Mouse (Mus musculus): ENCODE results near the gene Rara. TPM values are rescaled to one million over a fixed set of nuclear protein-coding genes. Genes with fewer than 3 reads are reported as not detected.
"Not testable (repeated sequence)": the region's sequence is repeated elsewhere in the genome, so short reads cannot be mapped to it uniquely, and the experiment has no call there.

The Rara gene
- polyA plus RNA-seq, 1 experiment = 6.4 TPM

DNA sequence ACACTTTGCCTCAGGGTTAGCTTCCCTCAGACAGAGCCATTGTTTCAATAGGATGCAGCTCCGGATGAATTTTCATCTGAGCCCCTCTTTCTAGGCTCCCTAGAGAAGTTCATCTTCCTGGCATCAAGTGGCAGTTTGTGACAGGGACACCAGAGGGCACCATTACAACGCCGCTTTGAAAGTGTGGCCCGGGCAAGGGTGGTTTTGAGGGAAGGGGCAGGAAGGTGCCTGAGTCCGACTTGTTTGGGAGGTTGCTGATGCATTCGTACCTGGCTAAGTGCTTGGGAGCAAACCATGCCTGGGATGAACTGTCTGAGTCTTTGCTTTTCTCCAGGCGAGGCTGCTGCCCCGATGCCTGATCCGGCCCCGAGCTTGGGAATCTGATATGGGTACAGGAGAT is 5.3 kb upstream of the Rara start:
- DNase-seq (ENCODE audit: extremely low spot score in 1 of 2, low spot score in 1 of 2) = peak in 1 of 2 experiments; percentile 73

DNA sequence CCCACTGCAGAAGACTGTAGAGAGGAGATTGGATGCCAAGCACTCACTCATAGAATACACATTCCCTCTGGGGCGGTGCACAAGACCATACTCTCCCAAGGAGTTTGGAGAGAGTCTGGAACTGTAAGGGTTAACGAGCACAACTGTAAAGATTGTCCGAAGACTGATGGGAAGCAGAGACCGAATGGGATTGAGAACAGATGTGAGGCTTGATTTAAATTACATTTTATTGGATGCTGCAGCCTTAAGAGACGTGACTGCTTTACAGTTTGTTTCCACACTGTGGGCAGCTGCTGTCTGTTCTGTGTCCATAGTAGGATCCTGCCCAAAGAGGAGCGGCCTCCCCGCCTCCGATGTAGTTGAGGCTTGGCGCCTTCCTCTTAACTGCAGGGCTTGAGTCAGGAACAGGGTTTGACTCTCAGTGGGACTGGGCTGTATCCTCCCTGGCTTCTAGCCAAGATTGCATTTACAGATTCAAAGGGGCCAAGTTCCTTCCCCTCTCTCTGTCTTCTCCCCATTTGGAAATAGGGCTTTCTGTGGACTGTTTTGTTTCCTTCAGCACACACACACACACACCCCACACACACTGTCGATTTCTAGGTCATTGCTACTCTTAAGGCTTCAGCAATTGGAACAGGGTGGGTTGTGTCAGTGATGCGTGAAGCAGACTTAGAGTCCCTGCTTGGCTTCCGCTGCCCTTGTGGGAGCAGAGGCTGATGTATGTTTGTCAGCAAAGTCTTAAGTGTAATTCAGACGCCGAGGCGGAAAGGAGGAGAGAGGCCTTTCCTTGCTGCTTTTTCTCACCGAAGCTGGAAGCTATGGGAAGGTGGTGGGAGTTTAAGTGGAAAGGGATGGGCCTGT is 4.5 kb upstream of the Rara start:
- not testable (repeated sequence) for DNase-seq (ENCODE audit: extremely low spot score in 1 of 2, low spot score in 1 of 2)

DNA sequence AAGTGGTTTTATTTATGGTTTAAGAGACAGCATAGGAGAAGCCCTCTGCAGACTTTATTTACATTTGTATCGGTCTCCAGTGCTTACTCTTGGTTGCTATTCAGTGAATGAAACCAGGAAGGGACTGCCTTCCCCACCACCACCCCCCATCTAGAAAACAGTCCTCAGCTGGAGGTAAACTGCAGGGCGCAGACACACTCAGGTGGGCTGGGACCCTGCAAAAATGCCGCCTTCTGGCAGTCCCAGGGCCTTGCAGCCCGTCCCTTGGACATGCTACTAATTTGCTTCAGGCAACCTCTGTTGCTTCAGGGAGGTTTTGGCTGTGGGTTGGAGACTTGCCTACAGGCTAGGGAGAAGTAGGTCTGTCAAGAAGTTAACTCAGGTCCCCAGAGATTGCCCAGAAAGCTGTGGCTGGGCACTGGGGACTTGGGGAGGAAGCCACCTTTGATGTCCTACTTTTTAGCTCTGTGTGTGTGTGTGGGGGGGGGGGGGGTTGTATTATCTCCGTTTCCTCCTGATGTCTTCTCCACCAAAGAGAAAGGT is 2.9 kb upstream of the Rara start:
- DNase-seq (ENCODE audit: extremely low spot score in 1 of 2, low spot score in 1 of 2) = no peak

DNA sequence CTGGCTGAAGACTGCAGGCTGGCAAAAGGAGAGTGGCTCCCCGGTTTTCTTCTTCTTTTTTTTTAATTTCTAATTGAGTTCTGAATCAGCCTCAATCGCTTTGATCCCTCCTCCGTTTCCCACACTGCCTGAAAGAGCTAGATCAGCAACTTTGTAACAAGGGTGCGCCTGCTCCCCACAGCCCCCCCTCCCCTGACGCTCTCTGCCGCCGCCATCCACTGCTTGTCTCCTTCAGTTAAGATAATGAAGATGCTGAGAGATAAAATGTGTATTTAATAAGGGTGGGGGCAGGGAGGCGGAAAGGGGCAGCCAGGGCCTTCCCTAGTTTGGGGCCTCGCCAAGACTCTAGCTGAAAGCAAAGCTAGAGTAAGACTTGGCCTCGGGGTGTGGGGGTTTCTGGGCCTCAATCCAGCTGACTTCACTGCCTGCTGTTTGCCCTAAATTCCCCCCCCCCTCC is 2.3 kb upstream of the Rara start:
- no peak for DNase-seq (ENCODE audit: extremely low spot score in 1 of 2, low spot score in 1 of 2)

DNA sequence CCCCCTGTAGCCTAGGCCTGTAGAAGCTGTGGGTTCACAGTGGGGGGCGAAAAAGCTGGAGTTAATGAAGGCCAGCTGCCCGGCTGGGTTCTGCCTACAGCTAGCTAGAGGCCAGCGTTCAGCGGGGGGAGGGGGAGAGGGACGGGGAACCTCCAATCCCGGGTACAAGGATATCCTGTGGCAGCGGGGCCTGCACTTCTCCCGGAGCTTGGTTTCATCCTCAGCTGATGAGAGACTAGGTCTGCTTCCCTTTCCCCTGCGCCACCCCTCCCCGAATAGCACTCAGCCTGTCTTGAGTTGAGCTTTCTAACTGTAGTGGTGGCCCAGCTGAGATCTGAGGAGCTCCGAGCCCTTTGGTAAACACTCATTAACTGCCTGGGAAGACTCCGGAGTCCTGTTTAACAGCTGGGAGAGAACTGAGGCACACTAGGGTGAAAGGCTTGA is 1.7 kb upstream of the Rara start:
- DNase-seq (ENCODE audit: extremely low spot score in 1 of 2, low spot score in 1 of 2) = no peak

DNA sequence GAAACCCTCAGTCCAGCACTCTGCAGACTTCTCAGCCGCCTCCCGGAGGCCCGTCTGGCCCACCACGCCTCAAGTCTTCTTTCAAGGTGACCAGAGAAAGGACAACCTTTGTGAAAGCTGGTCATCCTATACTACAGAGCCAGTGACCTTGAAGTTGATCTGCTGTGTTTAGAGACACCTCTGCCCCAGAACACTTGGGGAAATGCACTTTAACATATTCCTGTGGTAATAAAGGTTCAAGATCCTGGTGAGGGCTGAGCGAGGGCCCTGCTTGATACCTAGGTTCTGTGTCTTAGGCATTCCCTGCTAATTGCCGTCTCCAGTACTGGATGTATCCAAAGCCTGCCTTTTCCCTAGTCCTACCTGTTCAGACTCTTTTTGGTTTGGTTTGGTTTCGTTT is 1.1 kb upstream of the Rara start:
- DNase-seq (ENCODE audit: extremely low spot score in 1 of 2, low spot score in 1 of 2) = no peak

DNA sequence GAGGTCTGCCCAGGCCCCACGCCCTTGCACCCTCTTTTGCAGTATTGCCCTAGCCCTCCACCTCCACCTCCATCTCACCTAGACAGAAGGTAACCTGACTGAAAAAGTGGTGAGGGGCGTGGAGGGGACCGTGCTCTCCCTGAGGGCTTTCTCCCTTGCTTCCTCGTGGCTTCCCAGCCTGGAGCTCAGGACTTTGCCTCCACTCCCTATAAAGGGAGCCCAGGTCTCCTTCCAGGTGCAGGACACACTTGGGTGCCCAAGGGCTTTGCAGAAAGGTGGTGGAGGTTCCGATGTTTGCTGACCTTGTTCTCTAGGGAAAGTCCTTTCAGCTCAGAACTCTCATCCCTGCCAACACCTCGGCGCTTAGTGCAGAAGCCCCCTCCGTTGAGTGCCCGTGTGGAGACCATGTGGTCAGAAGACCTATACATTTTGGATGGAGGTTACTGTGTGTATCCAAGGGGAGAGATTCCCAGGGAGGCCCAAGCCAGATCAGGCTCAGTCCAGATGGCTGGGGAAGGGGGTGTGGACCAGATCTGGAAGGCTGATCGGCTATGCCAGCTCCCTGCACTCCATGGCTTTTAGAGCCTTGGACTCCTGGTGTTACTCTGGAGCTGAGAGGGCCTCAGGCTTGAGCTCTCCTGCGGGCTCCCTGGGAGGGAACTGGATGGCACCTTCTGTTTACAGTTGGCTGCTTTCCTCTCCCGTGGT is 722 bp downstream of the Rara start:
- no peak for DNase-seq (ENCODE audit: extremely low spot score in 1 of 2, low spot score in 1 of 2)

DNA sequence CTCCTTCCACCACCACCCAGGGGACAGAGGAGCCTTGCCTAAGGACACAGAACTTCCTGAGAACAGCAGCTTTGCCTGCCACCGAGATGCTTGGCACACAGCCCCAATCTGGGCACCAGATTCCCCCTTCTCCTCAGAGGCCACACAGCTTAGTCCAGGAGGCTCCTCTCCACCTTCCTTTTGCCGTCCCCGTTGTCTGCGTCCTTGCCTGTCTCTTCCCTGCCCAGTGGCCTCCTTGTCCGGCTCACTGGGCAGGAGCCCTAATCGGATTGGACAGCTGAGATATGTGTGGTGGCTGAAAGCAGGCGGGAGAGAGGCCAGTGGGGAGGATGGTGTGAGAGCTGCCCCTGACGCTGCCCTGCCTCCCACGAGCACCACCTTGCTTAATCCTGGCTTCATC is 1.9 kb downstream of the Rara start:
- no peak for DNase-seq (ENCODE audit: extremely low spot score in 1 of 2, low spot score in 1 of 2)

DNA sequence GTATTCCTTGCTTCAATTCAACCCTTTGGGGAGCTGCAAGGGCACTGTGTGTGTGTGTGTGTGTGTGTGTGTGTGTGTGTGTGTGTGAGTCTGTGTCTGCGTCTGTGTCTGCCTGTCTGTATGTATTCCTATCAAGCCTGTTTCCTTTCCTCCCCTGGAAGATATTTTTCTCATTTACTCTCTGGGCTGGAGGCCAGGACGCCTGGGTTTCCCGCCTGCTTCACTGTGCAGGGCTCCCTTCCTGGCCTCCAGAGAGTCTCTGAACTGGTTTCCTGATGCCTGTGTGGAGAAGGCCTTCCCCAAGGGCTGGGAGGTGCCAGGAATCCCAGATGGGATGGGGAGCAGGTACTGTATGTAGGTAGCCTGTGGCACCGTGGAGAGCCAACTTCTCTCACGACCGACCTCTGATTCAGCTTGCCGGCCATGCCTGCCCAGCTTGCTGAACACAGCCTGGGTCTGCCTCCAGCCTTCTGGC is 2.5 kb downstream of the Rara start:
- DNase-seq (ENCODE audit: extremely low spot score in 1 of 2, low spot score in 1 of 2) = no peak

DNA sequence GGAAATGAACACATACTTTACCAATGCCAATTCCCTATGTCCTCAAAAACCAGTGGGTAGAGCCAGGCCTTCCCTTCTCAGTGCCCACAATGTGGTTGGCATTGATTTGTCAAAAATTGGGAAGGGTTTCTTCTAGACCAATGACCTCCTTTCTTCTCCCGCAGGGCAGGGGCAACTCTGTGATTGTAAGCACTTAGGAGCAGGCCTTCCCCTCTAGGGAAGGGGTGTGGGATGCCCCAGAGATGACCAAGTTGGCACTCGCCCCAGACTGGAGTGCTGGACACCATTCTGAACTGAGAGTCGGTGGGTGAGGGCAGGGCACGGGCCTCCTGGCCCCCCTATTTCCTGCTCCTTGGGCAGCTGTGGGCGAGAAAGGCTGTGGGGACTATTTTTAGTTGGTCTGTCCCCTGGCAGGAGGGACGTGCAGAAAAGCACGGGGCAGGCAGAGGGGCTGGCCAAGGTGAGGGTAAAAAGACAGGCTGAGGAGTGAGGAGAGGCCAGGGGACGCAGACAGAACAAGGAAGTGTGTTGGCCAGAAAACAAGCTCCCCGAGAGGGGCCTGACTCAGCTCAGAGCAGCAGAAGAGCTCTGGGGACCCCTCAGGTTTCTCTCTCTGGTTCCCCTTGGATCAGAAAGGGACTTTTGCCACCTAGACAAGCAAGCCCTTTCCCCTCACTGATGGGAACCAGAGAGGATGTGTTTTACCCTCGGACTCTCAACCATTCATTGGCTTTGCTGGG is 3.3 kb downstream of the Rara start:
- no peak for DNase-seq (ENCODE audit: extremely low spot score in 1 of 2, low spot score in 1 of 2)

DNA sequence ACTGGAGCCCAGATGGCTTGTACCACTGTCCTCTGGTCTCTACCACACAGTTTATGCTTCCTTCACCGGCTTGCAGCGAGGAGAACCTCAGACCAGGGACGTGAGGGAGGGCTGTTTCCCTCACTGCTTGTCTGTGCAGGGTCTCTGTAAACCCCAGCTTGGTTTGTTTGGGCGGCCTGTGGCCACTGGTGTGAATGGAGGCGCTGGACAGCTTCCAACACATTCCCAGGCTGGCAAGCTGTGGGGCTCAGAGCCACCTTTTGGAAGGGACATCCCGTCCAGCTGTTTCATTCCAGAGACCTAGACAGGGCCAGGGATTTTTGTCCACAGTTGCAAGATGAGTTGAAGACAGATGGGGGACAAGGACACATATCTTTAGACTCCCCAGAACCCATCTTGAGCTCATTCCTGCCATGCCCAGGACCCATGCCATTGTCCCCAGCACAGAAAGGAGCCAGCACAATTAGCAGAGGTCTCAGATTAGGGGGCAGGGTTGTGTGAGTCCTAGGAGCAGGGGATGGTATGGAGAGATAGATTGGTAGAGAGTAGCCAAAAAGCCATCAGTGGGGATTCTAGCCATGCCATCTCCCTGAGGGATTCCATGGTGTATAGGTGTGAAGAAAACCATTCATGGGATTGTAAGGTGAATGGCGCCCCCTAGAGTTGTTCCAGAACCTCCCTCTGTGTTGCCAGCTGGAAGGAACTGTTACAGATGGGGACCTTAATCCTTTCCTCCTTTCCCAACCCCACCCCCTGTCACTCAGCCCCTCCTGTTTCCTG is 4.1 kb downstream of the Rara start:
- DNase-seq (ENCODE audit: extremely low spot score in 1 of 2, low spot score in 1 of 2) = no peak

DNA sequence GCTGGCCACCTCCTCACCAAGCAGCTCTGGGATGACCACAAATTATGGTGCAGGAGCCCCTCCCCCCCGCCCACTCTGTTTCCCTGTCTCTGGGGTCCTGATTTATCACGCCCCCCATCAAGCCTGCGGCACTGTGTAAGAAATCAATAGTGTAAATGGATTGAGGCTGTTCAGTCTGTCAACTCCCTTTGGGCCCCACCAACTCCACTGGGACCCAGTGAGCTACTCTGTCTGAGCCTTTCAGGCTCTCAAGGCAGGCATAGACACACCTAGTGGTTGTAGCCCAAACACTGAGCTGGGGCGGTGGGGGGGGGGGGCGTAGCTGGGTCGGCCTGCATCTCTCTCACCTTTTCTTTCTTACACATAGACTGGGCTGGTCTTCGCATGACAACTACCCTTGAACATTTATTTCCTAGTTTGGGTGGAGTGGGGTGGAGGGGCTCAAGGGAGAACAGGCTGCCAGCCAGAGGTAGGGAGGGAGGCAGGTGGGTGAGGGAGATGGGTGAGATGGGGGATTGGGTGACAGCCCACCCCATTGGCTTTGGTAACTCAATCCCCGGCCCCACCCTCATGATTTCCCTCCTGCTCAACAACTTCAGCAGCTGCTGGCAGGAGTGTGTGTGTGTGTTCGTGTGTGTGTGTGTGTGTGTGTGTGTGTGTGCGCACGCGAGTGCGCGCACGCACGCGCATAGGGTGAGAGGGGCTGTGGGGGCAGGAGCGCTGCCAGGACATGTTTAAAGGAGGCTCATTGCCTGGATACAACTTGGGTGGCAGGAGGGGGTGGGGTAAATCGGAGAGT is 4.9 kb downstream of the Rara start:
- DNase-seq (ENCODE audit: extremely low spot score in 1 of 2, low spot score in 1 of 2) = no peak

DNA sequence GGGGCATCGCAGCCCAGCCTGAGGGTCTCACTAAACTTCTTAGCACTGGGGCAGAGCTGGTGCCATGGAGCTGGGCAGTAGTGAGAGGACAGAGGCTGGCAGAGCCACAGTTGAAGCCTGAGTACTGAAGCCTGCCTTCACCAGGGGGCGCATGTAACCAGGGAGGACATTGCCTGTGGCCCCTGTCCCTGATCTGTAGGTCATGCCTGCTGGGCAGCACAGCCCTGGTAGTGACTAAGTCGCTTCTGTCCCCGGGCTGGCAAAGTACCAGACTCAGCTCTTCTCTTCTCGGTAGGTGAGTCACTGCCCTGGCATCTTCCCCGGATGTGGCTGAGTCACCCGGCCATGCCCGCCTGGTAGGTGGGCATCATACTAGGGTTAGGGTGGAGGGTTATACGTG is 5.5 kb downstream of the Rara start:
- DNase-seq (ENCODE audit: extremely low spot score in 1 of 2, low spot score in 1 of 2) = peak in 1 of 2 experiments; percentile 84

DNA sequence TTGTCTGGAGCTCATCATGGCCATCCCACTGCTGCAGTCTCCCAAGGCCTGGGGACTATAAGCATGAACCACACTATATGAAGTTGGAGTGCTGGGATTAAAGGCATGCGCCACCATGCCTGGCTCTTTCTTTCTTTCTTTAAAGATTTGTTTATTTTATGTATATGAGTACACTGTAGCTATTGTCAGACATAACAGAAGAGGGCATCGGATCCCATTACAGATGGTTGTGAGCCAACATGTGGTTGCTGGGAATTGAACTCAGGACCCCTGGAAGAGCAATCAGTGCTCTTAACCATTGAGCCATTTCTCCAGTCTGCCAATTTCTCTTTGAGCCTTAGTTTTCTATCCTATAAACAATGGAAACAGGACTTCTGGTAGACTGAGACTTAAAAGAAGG is 6.2 kb downstream of the Rara start:
- DNase-seq (ENCODE audit: extremely low spot score in 1 of 2, low spot score in 1 of 2) = not testable (repeated sequence)

DNA sequence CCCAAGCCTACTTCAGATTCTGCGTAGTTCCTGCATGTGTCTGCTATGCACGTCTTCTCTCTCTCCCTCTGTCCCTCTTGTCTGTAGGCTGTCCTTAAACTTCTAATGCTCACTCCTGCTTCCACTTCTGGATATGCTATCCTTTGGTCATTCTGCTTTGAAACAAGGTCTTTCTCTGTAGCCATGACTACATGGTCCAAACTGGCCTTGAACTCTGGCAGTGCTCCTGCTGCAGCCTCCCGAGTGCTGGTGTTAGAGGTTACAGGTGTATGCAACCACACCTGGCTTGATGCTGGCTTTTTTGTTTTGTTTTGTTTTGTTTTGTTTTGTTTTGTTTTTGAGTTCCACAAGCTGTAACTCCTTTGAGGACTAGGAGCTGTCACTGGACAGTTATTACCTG is 6.7 kb downstream of the Rara start:
- DNase-seq (ENCODE audit: extremely low spot score in 1 of 2, low spot score in 1 of 2) = no peak

DNA sequence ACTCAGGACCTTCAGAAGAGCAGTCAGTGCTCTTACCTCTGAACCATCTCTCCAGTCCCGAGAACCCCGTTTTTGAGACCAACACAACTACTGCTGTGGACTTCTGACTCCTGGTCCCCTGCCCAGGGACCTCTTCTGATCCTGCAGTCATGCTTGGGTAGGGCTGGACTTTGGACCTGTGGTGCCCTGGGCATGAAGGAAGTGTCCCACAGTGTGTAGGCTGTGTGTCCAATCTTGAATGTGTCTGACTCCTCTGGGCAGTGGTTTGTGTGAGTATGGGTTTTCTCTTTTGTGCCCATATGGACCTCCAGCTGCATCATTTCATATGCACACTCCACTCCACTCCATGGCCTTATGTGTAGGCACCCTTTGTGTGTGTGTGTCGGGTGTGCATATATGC is 7.5 kb downstream of the Rara start:
- DNase-seq (ENCODE audit: extremely low spot score in 1 of 2, low spot score in 1 of 2) = no peak

DNA sequence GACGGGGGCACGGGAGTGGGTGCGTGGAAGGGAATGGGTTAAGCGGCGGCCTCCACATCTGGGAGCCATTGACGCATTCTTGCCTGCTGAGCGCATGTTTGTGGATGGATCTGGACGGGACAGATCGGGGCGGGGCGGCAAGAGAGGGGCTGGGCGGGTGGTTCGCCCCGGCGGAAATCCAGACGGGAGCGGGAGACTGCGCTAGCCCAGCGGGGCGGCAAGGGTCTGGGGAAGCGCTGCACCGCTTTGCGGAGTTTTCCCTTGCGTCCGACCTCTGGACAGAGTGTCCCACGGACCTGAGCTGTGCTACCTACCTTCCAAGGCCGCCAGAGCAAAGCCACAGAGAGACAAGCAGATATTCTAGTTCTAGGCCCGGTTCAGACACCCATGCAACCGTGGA is 8.6 kb downstream of the Rara start:
- peak in 1 of 2 experiments; percentile 5 for DNase-seq (ENCODE audit: extremely low spot score in 1 of 2, low spot score in 1 of 2)

DNA sequence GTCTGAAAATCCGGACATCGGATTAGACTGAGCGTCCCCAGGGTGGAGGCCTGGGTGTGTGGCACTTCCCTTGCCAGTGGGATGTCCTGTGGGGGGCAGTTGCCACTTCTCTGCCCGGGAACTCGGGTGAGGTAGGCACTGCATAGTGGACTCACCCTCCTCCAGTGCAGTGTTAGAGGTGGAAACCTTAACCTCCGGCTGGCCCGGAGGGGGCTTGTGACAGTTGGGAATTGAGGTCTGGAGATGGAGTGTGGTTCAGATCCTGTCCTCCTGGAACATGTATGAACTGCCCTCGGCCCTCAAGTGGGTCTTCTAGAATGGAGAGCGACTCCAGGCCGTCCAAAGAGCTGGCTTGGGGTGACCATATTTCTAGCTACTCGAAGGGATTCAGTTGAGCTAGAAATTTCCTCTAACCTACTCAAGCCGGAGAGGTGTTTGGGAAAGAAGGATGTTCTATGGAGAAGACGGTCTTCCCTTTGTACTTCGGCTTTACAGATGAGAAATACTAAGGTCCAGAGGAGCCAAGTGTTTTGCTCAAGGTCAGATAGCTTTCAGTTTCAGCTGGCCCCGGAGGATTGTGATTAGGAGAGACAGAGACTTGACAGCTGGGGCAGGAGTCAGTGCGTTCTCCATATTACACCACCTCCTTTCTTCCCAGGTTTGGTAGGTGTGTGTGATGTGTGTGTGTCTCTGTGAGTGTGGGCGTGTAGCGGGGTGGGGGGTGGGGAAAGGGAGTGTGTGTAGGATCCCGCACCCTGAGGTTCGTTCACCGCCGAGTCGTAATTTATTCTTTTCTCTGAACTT is 9.2 kb downstream of the Rara start:
- DNase-seq (ENCODE audit: extremely low spot score in 1 of 2, low spot score in 1 of 2) = peak in 1 of 2 experiments; percentile 32

Measured in frontal cortex, adult 2 months (tissue).